Mouse (Mus musculus): ENCODE results near the gene Polr3h. TPM values are rescaled to one million over a fixed set of nuclear protein-coding genes. Genes with fewer than 3 reads are reported as not detected.
"Not testable (repeated sequence)": the region's sequence is repeated elsewhere in the genome, so short reads cannot be mapped to it uniquely, and the experiment has no call there.

The Polr3h gene
- 1 to 10 TPM; 6.4 to 7.6 TPM for total RNA-seq (2021)
- long read RNA-seq, experiment 1, transcript Polr3h-201 (6 exons, 2,542 nt), result major isoform, 10 of 28 reads
- long read RNA-seq, experiment 1, partial matches to known transcripts, result 0 of 28 reads
- long read RNA-seq, experiment 1, other reads (novel, unspliced or antisense), result 17 of 28 reads
- long read RNA-seq, experiment 2, transcript Polr3h-201 (6 exons, 2,542 nt), result major isoform, 12 of 21 reads
- long read RNA-seq, experiment 2, partial matches to known transcripts, result 0 of 21 reads
- long read RNA-seq, experiment 2, other reads (novel, unspliced or antisense), result 7 of 21 reads

DNA sequence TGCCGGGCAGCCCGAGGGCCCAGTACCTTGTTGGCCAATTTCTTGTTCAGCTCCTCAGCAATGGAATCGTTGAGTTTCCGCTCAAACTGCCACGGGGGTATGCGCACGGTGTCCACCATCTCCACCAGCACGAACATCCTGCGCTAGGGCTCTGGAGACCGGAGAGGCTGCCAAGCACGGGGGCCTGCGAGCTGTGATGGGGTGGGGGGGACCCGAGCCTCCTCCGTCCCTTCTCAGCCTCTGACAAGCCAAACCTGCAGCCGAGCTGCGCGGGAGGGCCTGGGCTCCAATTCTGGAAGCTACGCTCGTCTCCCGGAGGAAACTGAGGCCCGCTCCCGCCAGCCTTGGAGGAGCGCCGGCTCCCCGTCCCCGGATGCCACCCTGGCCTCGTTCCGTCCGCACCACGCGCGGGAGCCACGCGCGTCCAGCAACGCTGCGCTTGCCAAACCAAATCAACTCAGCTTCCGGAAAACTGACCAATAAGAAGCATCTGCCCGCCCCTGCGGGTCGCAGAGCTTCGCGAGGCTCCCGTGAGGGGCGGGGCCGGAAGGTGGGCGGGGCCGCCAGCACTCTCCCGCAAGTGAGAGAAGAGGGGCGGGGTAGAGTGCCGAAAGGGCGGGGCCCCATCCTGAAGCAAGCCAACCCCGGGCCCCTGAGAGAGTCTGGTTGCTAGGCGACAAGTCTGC is at the start of gene Polr3h:
Polr3h (minus strand) TSS at position 481 of the 686 bp plus-strand sequence.
- Histone ChIP-seq H3K27ac (peak within 1 kb of the TSS; percentile 88), H3K4me3 (peak within 1 kb of the TSS; percentile 92)
- intact Hi-C loops (cut with DNase I), result no loop called here
- TF ChIP-seq CTCF (IDR thresholded peaks at IDR 0.05), result no peak
- DNase-seq, result peak; percentile 97

DNA sequence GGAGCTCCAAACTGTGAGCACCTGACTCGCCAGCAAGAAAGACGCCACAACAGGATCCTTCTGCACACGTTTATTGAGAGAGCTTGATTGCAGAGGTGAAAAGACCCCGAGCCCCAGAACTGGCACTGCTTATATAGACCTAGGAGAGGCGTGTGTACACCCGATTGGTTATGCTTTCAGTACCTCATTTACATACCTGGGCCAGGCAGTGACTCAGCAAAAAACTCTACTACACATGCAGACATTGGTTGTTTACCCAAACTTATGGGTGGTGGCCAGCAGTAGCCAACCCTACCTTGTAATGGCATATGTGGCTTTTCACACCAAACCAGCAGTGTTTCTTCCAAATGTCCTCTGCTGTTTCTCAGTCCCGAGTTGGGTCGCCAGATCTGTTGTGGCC is 49.1 kb upstream of the Polr3h start:
- intact Hi-C loops (cut with DNase I), result loop anchor here (5.0 kb wide), 1 partner anchor 412 kb away; no protein-coding TSS in a partner anchor
- H3K4me3 ChIP-seq, H3K27ac ChIP-seq, DNase-seq: not testable (repeated sequence)

- intact Hi-C loops (cut with DNase I), result not testable (repeated sequence)
These were observed 44.5 kb upstream of the Polr3h start for GRCm38 (mm10) chr15:81970498-81970897.

DNA sequence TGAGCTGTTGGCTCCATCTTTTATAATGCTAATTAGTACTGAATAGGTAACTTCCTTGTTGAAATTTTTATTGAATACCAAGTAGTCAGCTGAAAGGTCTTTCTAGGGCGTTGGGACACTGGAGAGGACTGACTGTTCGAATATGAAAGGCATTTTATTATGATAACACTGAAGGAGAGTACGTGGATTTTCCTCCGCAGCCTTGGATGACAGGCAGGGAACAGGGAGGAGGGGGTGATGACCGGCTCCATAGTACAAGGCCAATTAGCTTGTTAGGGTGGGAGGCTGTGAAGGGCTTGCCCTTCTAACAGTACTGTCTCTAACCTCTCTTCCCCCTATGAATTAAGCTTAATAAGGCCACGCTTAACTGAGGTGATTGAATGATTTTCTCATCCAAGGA is 43.6 kb upstream of the Polr3h start:
- DNase-seq; H3K4me3 ChIP-seq; H3K27ac ChIP-seq; intact Hi-C loops (cut with DNase I): not testable (repeated sequence)

More at GRCm38 (mm10) chr15:81970498-81970897, 44.5 kb upstream of the Polr3h start:
- not testable (repeated sequence) for H3K27ac ChIP-seq, DNase-seq, H3K4me3 ChIP-seq

DNA sequence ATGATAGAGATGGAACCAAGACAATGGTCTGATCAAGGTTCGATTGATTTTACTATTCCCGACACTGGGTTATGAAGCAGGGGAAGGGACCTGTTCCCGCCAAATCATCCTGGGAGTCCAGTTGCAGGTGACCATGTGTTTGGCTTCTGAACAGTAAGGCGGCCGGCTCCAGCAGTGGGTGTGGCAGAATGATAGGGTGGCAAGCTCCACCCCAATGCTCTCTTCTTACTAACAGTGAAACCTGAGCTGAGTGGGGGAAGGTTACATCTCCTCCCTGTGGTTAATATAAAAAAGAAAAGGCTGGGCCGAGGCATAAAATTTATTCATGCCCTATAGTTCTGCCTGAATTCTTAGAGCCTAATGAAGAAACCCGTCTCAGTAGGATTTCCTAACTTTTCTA is 43.1 kb upstream of the Polr3h start:
- H3K27ac ChIP-seq, result no peak overlapping the region
- TF ChIP-seq CTCF (IDR thresholded peaks at IDR 0.05), result no peak
- no peak for DNase-seq
- intact Hi-C loops (cut with DNase I), result no loop called here
- H3K4me3 ChIP-seq, result no peak overlapping the region

- no peak overlapping the region for H3K4me3 ChIP-seq
- H3K27ac ChIP-seq, result no peak overlapping the region
- no peak for TF ChIP-seq CTCF (IDR thresholded peaks at IDR 0.05)
- DNase-seq, result no peak
- intact Hi-C loops (cut with DNase I), result no loop called here
These were observed 42.4 kb upstream of the Polr3h start for GRCm38 (mm10) chr15:81968447-81968846.

DNA sequence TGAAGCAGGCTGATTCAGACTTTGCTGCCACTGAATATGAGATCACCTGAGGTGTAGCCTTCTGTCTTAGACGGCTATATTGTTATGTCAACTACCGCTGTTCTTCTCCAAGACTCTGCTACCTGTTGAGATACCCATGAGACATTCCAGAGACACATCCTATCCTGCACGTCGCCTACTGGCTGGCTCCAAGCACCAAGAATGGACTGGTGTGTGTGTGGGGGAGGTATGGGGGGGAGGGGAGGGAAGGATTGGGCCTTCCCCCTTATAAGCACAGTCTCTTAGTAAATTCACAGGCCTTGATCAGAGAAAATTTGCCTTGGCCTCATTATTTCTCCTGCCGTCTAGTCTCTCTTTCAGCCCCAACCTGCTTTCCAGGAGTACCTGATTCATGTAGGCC is 41.8 kb upstream of the Polr3h start:
- TF ChIP-seq CTCF (IDR thresholded peaks at IDR 0.05), result no peak
- H3K27ac ChIP-seq, result no peak overlapping the region
- DNase-seq, result no peak
- no peak overlapping the region for H3K4me3 ChIP-seq
- intact Hi-C loops (cut with DNase I), result no loop called here

GRCm38 (mm10) chr15:81966062-81966829 is 40.2 kb upstream of the Polr3h start:
- no peak for TF ChIP-seq CTCF (IDR thresholded peaks at IDR 0.05)
- no peak for DNase-seq
- intact Hi-C loops (cut with DNase I), result no loop called here
- Histone ChIP-seq H3K4me3 (no peak overlapping the region), H3K27ac (no peak overlapping the region)

- DNase-seq, result no peak
- no peak overlapping the region for H3K4me3 ChIP-seq
- no peak for TF ChIP-seq CTCF (IDR thresholded peaks at IDR 0.05)
- H3K27ac ChIP-seq, result no peak overlapping the region
- intact Hi-C loops (cut with DNase I), result no loop called here
These were observed 39.0 kb upstream of the Polr3h start for GRCm38 (mm10) chr15:81964980-81965545.

DNA sequence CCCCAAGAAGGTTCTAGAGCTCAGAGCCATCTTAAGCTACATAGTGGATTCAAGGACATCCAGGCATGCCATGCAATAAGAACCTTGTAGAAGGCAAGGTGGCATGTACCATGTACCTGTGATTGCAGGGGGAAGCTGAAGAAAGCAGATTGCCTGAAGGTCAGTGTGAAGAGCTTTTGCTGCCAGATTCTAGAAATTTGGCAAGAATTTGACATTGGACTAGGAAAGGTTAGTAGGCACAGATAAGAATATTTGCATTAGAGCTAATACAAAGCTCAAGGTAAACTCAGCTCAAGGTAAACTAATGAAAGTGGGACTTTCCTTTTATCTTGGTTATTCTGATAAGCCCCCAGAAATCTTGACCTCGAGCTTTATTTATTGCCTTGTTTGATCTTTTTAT is 38.2 kb upstream of the Polr3h start:
- intact Hi-C loops (cut with DNase I), result no loop called here
- H3K27ac ChIP-seq, result no peak overlapping the region
- H3K4me3 ChIP-seq, result no peak overlapping the region
- TF ChIP-seq CTCF (IDR thresholded peaks at IDR 0.05), result no peak
- no peak for DNase-seq

DNA sequence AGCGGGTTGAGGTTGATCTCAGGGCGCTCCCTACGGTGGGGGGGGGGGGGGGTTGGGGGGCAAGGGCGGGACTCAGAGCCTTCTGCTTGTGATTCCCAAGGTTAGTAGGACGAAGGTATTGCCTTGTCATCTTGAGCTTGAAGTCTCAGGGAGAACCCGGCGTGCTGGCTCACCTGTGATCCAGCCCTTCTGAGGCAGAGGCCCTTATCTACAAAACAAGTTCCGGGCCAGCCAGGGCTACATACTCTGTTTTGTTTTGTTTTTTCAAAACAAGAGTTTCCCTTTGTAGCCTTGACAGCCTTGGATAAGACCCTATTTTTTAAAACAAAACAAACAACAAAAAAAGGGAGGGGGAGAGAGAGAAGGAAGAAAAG is 35.0 kb upstream of the Polr3h start:
- peak overlapping the region; percentile 97 for H3K4me3 ChIP-seq
- DNase-seq, result no peak
- TF ChIP-seq CTCF (IDR thresholded peaks at IDR 0.05), result no peak
- peak overlapping the region; percentile 81 for H3K27ac ChIP-seq
- intact Hi-C loops (cut with DNase I), result no loop called here

DNA sequence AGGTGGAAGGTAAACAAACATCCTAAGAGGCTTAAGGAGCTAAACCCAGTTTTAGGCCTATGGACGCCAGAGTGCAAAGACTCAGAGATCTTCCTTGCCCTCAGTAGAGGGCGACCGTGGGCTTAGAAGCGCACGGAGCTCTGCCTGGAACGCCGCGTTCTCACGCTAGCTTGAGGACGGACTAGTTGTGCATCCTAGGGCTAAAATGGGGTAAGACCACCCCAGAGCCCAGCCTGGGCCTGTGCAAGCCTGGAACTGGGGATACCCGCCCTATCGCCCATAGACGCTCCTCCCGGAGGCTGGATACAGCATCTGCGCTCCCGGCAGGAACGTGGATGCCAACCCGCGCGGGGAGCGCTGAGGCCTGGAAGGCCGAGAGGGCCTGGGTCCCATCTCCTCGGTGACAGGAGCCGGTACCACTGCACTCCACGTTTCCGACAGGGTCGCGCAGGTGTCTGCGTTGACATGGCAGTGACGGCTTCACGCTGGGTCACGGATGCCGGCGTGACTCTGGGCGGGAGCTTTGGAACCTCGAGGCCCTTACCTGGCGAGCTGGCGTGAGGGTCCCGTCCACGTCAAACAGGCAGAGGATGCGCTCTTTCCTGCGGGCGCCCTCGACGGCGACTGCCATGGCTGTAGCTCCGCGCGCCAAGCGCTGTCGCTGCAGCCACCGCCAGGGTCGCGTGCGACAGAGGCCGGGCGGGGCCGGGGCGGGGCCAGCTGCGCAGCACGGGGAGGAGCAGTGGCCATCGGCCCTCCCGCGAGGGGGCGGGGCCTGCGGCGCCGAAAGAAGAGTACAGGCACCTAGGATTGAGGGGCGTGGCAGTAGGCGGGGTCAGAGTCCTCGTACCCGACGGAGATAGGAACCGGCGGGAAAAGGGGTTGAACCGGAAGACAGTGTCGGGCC is 34.4 kb upstream of the Polr3h start, which contains the start of gene Pmm1:
Pmm1 (minus strand) TSS at position 760 of the 907 bp plus-strand sequence.
- TF ChIP-seq CTCF (IDR thresholded peaks at IDR 0.05), result peak; percentile 79
- Histone ChIP-seq H3K27ac (peak within 1 kb of the TSS; percentile 84), H3K4me3 (peak within 1 kb of the TSS; percentile 97)
- peak; percentile 100 for DNase-seq
- intact Hi-C loops (cut with DNase I), result loop anchor here (1.0 kb wide), 1 partner anchor 29 kb away; no protein-coding TSS in a partner anchor
